Mouse (Mus musculus) monocyte, adult 2 months (primary cell): ENCODE data around the gene Mybpc2.

Source experiments
- DNase-seq, 2 experiments: peaks; one replicate each; pipeline ENCODE4 v3.0.0; 2022; ENCODE audit warnings: low spot score in 2 of 2, low read depth in 1 of 2

Mybpc2 gene

DNA sequence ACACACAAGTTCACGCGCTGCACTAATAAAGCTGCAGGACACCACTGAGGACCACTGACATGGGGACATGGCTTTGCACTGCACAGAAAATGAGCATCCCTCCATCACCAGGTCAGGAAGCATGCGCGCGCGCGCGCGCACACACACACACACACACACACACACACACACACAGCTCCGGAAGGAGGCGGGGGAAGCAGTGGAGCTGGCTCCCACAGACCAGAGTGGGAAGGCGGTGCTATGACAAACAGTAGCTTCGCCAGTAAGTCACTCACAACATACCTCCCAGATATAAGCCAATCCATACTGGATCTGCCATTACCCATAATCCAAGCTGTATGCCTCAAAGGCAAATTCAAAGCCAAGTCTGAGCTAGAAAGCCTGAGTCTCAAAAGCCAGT lies 22.6 kb upstream of the Mybpc2 start:
- DNase-seq: no peak

DNA sequence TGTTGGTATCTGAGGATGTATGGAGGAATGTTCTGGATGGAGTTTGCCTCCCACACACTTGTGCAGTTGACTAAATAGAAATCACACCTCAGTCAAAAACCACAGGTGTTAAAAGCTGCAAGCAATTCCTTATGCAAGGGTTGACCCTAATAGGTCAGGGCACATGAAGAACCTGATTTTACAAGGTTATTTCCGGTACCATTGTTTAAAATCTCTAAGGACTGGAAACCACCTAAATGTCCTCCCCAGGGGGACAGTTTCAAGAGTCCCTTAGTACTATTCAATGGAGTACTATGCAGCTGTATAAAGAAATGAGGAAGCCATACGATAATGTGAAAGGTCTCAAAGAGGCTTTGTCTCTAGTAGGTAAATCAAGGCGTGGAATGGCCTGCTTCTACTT lies 21.8 kb upstream of the Mybpc2 start:
- DNase-seq: no peak

DNA sequence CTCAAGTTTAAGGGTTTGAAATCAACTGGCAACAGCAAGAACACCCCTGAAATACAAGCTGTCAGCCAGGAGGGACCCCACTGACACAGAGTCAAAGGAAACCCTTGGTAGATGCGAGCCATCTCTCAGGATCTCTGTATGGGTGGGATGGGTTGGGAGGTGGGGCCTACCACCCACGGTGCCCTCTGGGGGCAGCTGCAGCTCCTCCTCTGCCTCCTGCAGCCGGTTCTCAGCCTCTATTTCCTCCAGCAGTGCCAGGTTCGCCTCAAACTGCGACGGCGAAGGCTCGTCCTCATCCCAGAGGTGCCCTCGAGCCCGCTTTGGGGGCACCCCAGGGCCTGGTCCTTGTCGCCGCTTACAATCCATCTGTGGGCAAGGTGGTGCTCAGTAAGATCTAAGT lies 18.6 kb upstream of the Mybpc2 start:
- no peak for DNase-seq

DNA sequence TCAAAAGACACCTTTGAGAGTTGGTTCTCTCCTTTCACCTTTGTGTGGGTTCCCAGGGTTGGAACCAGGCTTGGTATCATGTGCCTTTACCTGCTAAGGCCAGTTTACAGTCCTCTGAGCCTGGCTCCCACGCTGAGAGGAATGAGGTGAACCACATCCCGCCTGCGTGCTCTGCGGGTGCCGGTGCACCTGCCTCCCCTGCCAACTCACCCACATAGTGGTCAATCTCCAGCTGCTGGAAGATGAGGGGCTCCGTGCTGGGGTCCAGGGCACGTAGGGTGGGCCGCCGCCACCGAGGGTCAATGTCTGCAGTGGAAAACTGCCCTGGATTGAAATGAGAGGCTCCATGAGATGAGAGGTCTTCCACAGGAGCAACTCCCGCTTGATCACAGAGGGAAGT lies 18.1 kb upstream of the Mybpc2 start:
- no peak for DNase-seq

DNA sequence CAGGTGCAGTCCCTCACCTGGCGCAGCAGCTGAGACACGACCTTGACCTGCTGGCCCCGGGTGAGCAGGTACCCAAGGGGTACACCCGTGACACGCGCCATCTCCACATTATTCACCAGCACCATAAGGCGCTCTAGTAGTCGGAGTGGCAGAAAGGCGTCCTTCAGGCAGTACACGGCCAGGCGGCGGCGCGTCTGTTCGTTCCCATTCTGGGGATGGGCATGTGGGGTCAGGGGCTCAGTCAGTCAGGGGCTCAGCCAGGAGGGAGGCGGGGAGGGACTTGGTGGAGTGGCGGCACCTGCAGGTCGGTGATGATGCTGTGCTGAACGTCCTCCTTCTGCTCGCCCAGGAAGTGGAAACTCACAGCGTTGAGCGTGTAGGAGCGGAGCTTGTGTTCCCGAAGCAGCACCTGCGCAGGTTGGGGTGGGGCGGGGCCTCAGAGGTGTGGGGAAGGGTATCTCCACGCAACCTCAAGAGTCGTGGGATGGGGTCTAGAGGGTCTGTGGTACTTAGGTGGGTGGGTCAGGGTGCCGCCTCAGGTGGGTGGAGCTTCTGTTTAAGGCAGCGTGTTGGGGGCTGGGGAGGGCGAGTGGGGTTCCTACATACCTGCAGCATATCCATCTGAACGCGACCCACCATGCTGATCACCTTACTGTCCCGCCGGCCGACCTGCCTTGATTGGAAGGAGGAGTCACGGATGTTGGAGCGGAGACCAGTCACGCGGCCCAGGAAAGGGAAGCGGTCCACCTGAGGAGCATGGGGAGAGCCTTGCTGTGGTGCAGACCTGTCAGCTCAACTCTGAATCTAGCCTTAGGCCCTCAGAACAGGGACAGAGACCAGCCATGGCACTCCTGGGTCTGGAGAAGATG lies 14.5 kb upstream of the Mybpc2 start:
- no peak for DNase-seq

DNA sequence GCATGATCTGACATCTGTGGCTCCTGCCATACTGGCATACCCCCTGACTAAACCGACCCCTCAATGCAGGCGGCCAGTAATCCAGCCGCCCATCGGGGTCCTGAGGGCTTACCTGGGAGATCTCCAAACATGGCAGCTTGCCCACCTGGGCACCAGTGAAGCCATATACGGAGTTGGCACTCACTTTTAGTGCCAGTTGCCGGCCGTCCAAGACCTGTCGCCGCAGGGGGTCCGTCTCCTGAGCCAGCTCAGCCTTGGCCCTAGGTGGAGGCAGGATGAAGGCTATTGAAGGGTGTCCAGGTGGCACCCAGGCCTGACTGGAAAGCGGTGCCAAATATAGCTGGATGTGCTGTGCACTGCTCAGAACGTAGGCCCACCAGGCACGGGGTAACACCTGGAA lies 13.0 kb upstream of the Mybpc2 start:
- DNase-seq: no peak

DNA sequence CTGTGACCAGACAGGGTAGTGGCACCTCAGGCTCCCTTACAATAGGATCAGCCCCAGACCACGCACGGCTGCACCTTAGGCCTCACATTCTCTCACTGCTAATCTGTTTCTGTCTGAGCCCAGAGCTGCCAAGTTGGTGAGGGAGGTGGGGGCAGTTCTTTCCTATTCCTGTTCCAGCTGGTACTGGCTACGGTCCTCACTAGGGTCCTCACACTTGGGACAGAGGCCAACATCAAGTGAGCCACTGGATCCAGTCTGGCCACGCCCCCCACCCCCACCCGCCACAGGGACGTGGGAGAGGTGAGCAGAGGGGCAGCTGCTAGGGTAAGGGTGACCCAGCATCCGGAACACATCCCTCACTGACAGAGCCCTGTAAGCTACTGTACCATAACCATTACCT lies 12.6 kb upstream of the Mybpc2 start:
- no peak for DNase-seq

DNA sequence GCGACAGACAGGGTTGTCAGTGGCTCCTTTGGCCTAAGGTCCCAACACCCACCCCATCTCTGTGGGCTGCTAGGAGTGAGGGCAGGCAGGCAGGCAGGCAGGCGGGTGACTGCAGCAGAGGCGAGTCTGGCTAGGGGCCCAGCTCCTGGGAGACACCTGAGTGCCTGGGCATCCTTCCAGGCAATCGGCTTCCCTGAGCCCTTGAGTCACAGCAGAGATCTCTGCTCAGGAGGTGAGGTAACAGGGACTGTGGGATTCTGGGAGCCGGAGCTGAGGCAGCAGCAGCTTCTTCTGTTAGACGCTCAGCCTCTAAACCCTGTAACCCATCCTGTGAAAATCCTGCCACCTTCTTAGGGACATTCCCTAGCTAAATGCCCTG lies 12.1 kb upstream of the Mybpc2 start:
- no peak for DNase-seq

DNA sequence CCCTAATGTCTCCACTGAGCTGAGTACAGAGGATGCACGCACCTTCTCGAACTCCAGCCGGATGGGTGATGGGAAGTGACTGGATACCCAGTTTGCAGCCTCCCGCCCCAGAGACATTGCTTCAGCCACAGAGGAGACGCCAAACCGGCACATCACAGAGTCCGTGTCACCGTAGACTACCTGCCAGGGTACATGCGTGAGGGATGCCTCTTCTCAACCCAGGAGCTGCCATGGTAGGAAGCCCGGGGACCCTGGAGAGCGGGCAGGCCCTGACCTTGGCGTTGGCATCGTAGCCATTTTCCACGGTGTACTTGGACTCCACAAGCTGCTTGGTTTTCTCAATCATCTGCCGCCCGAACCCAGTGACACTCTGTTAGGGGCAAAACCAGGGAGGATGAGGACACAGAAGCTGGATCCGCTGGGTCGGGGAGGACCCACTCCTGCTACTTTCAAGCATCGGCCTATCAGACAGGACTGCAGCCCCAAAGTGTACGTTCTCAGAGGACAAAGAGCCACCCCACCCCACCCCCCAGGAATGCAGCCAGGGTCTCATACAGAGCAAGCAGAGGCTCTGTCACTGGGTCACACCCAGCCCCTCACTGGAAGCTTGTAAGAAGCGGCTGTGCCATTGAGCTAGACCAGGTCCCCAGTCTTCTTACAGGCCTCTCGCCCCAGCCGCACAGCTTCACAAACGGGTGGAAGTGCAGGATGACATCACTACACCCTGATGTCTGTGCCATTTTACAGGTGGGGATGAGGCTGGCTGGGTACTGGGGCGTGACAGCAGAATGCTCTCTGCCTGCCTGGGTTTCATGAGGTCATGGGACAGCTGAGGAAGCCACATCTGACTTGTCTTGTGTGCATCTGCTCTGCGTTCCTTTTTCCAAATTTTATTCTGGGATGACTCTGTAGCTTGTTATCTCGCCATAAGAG lies 11.5 kb upstream of the Mybpc2 start:
- no peak for DNase-seq

DNA sequence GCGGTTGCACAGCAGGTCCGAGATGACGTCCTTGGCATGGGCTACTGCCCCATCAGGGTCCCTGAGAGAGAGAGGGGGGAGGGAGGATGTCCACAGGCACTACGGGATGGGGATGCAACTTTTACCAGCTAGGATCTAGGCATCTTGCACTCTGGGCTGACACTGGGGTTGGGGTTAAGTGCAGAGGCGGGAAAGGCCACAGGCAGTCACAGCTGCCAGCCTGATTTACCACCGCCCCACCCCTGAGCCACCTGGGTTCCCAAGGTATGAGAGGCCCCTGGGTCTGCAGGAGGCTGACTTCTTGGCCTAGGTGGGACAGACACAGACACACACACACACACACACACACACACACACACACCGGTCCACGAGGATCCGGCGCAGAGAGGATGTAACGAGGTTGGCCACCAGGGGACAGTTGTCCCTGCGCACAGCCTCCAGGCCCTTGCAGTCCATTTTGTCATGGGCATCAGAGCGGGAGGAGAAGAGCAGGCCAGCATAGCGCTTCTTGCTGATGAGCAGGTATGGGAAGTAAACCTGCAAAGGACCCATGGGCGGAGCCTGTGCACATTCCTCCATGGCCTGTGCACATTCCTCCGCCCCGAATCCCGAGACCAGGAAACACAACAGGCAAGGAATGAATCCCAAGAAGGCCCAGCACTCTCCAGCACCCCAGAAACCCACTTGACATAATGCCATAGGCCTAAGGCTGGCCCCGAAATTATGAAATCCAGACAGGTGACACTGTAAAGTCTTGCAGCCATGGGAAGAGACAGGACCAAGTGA lies 10.4 kb upstream of the Mybpc2 start:
- DNase-seq: no peak

DNA sequence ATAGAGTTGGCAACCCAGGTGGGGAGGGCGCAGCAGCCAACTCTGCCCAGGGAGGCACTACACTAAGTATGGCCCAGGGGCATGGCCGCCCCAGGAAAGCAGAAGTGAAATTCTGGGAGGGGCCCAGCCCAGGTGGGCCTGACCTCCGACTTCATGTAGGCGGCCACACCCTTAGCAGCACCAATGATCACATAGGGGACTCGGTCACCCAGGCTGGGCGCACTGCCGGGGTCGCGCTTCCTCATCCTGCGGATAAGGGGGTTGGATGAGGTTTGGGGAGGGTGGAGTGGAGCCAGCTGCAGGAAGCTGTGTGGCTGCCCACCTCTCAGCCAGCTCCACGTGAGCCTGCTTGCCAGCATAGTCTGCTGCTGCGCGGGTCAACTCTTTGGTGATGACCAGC lies 9.8 kb upstream of the Mybpc2 start:
- peak in 1 of 2 experiments; percentile 37 for DNase-seq

DNA sequence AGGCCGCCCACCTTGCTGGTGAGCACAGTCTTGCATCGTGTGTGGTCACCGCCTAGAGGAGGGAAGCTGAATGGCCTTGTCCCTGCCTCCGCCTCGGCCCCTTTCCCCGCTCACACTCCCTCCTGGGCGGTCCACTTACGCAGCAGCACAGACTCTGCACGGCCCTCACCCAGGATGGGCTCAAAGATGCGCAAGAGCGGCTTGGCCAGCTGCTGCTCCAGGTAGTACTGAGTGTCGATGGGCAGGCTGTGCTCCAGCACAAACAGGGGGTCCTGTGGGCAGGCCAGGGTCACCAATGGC lies 9.2 kb upstream of the Mybpc2 start:
- DNase-seq: no peak

DNA sequence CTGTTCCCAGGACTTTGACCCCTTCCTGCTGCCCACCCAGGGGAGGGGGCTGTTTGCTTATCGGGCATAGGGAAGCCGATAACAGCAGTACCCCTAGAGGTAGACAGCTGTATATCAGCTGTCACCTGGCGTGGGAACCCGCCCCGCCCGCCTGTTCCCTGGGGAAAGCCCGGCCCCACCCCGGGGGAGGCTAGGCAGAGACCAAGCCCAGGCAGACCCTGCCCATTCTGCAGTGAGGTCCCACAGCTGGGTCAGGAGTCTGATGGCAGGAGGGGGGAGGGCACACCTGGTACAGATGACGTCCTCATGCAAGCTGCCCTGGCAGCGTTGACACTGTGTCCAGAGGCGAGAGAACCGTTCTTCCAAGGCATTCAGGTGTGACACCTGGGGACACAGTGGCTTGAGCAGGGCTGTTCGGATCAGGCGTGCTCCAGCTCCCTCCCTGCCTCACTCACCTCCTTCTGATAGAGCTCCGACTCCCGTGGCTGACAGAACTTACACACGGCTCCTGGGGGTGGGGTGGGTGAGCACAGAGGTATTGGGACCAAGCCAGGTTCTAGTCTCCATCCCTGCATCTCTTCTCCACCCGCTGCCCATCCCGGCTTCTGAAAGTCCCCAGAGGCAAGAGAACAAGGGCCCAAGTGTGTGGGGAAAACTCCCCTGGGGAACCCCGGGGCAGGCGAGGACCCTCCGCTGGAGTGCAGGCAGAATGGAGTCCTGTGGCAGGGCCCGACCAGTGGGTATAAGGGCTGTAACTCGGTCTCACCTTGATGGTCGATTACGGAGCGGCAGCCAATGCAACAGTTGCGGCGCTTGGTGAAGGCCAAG lies 8.7 kb upstream of the Mybpc2 start:
- no peak for DNase-seq

DNA sequence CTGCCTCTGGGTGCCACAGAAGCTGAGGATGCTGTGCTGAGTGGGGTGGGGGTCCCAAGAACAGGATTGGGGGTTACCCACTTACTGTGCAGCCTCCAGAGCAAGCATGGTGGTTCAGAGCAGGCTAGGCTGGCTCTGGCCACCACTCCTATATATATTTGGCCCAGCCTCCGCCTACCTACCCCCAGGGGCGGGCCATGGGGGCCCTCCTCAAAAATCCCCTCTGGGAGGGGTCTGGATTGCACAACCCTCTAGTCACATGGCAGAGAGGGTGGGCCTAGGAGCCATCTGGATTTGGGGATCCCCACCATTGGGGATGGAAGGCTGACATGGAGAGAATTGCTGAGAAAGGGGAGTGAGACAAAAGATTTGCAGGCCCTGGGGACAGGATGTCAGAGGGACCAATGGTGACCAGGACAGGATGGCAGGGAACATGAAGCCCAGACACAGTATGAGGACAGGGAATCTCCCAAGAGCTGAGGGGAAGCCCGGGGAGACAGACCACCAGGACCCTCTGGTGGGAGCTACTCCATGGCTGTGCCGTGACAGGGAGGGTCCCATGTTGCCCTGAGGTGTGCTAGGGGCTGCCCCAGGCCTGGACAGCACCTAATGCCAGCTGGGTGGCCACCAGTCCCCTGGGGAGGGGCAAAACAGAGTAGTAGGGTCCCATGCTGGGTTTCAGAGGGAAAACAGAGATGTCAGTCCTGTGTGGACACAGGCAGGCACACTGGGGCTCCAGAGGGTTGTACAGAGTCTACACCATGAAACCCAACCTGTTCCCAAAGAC lies 7.7 kb upstream of the Mybpc2 start, which contains the start of gene Spib:
Spib (minus strand) TSS at position 126 of the 787 bp plus-strand sequence.
- no peak for DNase-seq

DNA sequence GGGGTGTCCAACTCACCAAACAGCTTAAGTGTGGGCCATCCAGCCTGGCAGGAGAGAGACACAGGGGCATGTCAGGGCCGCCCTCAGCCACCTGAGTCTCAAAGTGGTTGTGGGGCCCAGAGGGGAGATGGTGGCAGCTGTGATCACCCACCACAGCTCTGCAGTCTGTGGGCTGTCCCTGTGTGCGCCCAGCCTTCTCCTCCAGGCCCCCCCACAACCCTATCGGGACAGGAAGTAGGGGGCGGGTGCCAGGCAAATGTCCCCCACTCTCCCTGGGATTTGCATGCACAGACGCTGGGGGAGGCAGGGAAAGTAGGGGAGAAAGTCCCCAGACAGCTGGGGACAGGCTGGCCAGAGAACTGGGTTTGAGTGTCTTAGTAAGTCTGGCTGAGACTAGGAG lies 6.8 kb upstream of the Mybpc2 start:
- no peak for DNase-seq

DNA sequence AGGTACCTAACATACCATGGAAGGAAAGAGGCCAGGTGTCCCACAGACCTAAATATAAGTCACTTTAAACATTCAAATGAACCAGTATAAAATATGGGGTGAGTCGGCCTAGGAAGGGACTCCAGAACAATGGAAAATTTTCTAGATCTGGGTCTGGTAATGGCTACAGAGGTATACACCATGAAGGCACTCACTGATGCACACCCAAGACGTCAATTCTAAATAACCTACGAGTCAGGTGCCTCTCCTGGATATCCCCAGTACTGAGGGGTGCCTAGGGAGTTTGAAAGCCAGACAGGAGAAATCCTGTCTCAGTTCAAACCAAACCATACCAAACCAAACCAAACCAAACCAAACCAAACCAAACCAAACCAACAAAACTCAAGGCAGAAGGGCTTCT lies 6.1 kb upstream of the Mybpc2 start:
- DNase-seq: no peak

DNA sequence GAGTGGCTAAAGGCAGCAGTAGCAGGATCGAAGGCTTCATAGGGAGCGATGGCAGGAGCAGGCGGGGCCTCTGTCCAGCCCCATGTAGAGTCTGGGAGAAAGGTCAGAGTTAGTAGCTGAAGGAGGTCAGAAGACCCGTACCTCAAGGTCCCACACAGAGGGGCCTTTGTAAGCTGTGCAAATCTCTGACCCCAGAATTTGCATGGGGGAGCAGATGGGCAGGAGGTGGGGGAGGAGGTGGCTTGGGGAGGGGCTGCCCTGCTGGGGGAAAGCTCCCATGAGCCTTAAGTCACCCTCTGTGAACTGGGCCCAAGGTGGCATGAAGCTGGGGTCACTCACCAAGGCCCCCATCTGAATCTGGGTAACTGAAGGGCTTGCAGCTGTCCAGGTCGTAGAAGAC lies 5.1 kb upstream of the Mybpc2 start:
- no peak for DNase-seq

DNA sequence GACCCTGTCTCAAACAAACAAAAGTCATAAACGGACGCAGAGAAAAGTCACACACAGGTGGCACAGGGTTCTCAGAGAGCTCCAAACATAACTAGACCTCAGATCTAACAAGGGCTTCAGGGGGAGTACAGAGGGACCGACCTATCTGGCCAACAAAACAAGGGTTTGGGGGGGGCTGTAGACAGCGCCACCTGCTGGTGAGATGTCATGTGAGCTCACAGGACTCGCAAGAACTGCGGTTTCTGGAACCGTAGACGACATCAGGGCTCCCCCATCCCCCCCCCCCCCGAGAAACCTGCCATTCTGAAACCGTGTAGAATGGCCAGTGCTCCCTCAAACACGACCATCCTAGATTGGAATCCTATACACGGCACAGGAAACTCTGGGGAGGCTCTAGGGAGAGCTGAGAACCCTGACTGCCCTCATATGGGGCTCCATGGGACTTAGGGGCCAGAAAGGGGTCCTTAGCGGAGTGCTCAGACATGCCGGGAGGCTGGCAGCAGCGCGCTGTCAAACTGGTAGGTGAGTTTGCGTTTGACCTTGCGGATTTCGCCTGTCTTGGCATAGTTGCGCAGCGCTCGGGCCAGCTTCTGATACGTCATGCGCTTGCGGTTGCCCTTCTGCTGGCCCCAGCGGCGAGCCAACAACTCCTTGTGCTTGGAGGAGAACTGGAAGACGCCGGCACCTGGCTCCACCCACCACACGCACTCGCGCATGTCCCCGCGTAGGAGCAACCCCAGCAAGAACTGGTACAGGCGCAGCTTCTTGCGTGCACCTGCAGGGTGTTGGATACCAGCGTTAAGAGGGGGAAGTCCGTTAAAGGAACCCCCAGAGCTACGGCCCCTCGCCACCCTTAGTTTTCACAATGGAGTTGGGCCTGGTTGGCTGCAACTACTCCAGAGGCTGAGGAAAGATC lies 3.3 kb upstream of the Mybpc2 start:
- peak; percentile 50 to 72 for DNase-seq
